Mouse (Mus musculus) heart, embryonic 13.5 days (tissue): ENCODE data around the gene S100a3. TPM values are rescaled to one million over a fixed set of nuclear protein-coding genes. Genes with fewer than 3 reads are reported as not detected.

Experiments used
- ATAC-seq: fragments of 200-750 bp; cut with Nextera tagmentation; 2 replicates; pipeline ENCODE4 v1.8.0; 2017; ENCODE audit warnings: moderate TSS enrichment; ENCODE audit not compliant: insufficient number of reproducible peaks, low FRiP score, low TSS enrichment; ENCODE audit errors: extremely low read depth
- H3K27ac ChIP-seq: fragments of 300-500 bp; sonication (generic); replicated peaks from 2 replicates; pipeline ENCODE4 v1.5.1; 2015; ENCODE audit warnings: moderate library complexity, mild to moderate bottlenecking, inconsistent platforms
- H3K27me3 ChIP-seq: fragments of 300-500 bp; sonication (generic); replicated peaks from 2 replicates; pipeline ENCODE4 v1.6.1; 2015; ENCODE audit warnings: mild to moderate bottlenecking, inconsistent platforms
- H3K36me3 ChIP-seq: fragments of 300-500 bp; sonication (generic); 2 replicates; pipeline ENCODE4 v1.6.1; 2015; ENCODE audit warnings: mild to moderate bottlenecking, inconsistent platforms
- H3K4me1 ChIP-seq: fragments of 300-500 bp; sonication (generic); 2 replicates; pipeline ENCODE4 v1.6.1; 2015; ENCODE audit warnings: inconsistent platforms
- H3K4me2 ChIP-seq: fragments of 300-500 bp; sonication (generic); 2 replicates; pipeline ENCODE4 v1.6.1; 2015; ENCODE audit warnings: inconsistent platforms, mild to moderate bottlenecking, moderate library complexity
- H3K4me3 ChIP-seq: fragments of 300-500 bp; sonication (generic); 2 replicates; pipeline ENCODE4 v1.5.1; 2015; ENCODE audit warnings: moderate library complexity, mild to moderate bottlenecking, inconsistent platforms
- H3K9ac ChIP-seq: fragments of 300-500 bp; sonication (generic); 2 replicates; pipeline ENCODE4 v1.6.1; 2015; ENCODE audit warnings: inconsistent platforms, mild to moderate bottlenecking, moderate library complexity
- H3K9me3 ChIP-seq: fragments of 300-500 bp; sonication (generic); 2 replicates; pipeline ENCODE4 v1.6.1; 2016; ENCODE audit warnings: inconsistent platforms
- WGBS: fragments of 180-500 bp; shearing (Covaris S2); methylation state at CpG from one replicate; pipeline ENCODE4 v1.1.7; 2015; ENCODE audit warnings: mixed read lengths; 5-methylcytosine and 5-hydroxymethylcytosine counted together
- polyA plus RNA-seq: library from polyadenylated mRNA; unstranded; fragments of >200 nt; fragmentation: Nextera tagmentation; extraction: Ambion mirVana; gene quantifications from 2 replicates; pipeline ENCODE4 v1.2.1, GENCODE M21; 2015

Gene S100a3
- polyA plus RNA-seq, 1 experiment from 2014 or later: 0.27 TPM

DNA sequence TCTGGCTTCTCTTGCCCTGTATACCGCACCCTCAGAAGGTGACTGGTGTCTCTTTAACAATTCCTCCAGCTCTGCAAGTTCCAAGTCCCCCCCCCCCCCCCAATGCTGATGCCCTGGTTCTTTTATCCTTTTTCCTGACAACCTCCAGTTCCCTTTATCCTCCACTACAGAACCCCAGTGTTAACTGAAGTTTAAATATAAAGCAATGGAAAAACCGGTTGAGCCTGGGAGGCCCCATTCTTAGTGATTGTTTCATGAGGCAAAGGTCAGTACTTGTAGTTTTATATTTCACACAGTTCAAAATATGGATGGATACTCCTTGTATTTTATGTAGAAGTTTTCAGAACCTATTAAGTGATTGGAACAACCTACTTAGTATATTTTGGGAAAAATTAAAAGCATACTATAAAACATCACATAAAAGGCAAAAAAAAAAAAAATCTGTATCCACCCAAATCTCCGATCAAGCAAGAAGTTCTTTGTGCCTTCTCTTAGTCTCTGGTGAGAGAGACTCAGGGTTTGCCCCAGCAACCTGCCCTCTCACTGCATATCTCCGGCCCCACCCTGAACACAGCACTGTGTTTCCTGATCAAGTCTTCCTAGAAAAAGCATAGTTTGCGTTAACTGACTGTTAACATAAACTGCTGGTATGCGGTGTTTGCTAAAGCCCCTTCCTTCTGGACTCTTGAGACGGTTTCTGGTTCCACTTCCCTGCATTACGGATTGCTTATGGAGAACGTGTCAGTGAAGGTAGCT, 66.1 kb downstream of the S100a3 start:
- Histone ChIP-seq H3K4me2 (no peak overlapping the region), H3K9ac (no peak overlapping the region), H3K27me3 (no peaks in the 10 kb centered on the region), H3K27ac (no peak overlapping the region), H3K36me3 (no peaks in the 10 kb centered on the region), H3K9me3 (no peaks in the 10 kb centered on the region), H3K4me1 (peaks cover 16% of the 10 kb centered on the region), H3K4me3 (no peak overlapping the region)
- ATAC-seq: no peak
- WGBS: 64% methylated on average over 9 of the region's 9 CpGs

DNA sequence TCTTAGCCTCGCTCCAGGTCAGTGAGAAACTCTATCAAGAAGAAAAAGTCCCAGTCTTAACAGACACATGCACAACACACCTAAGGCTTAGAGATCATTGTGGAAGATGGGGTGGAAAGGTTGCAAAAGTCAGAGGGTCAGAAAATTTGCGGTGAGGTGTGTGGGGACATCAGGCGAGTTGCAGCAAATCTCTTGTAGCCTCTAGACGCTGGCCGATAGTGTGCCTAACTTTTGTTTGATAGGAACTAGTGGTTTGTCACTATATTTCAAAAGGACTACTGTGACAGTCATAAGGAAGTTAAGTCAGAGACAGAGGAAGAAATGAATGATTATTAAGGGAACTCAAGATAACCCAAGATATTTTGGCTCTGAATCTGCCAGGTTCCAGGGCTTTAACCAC, 67.0 kb downstream of the S100a3 start:
- no peak for ATAC-seq
- Histone ChIP-seq H3K36me3 (no peaks in the 10 kb centered on the region), H3K27ac (no peak overlapping the region), H3K4me2 (no peak overlapping the region), H3K4me1 (peaks cover 16% of the 10 kb centered on the region), H3K9me3 (no peaks in the 10 kb centered on the region), H3K27me3 (no peaks in the 10 kb centered on the region), H3K4me3 (no peak overlapping the region), H3K9ac (no peak overlapping the region)
- WGBS: 81% methylated on average over 5 of the region's 5 CpGs

DNA sequence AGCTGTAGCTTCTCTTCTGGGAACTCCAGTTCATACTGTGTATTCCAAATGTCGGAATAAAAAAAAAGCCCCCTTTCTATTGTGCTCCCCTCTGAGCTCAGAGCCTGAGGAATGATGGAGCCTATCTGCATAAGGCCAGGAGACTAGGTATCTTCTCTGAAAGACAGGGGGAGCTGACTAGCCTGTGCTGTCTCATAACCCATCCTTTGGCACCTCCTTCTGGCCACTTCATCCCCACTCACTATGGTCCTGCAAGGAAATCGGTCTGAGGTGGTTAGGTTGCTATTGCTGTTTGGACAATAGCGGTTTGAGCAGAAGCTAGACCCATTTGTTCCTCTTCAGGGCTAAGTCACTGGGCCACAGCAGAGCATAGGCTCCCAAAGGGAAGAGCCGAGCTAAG, 67.4 kb downstream of the S100a3 start:
- WGBS: 51% methylated on average over 4 of the region's 4 CpGs
- no peak overlapping the region for H3K9ac ChIP-seq
- no peaks in the 10 kb centered on the region for H3K36me3 ChIP-seq
- ATAC-seq: no peak
- no peak overlapping the region for H3K4me2 ChIP-seq
- H3K27me3 ChIP-seq: no peaks in the 10 kb centered on the region
- H3K4me1 ChIP-seq: peaks cover 14% of the 10 kb centered on the region
- H3K27ac ChIP-seq: no peak overlapping the region
- H3K4me3 ChIP-seq: no peak overlapping the region
- H3K9me3 ChIP-seq: no peaks in the 10 kb centered on the region

DNA sequence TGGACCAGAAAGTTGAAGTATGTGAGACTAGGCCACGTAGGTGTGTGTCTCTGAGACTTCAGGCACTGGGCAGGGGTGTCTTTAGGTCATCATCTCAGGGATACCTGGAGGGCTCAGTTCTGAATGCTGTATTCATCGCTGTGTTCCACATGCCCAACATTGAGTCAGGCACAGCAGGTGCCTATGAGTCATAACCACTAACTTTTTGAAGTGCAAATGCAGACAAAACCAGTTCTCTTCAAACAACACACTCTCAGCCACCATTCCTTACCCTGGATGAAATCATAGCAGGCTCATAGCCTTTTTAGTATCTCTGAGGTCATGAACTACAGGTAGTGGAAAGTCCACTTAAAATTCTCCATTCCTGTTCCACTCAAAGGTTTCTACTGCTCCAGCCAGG, 68.9 kb downstream of the S100a3 start:
- Histone ChIP-seq H3K4me3 (no peak overlapping the region), H3K27me3 (no peaks in the 10 kb centered on the region), H3K4me2 (no peak overlapping the region), H3K4me1 (no peaks in the 10 kb centered on the region), H3K9me3 (no peaks in the 10 kb centered on the region), H3K9ac (no peak overlapping the region), H3K27ac (no peak overlapping the region), H3K36me3 (no peaks in the 10 kb centered on the region)
- 72% methylated on average over 2 of the region's 2 CpGs for WGBS
- no peak for ATAC-seq

DNA sequence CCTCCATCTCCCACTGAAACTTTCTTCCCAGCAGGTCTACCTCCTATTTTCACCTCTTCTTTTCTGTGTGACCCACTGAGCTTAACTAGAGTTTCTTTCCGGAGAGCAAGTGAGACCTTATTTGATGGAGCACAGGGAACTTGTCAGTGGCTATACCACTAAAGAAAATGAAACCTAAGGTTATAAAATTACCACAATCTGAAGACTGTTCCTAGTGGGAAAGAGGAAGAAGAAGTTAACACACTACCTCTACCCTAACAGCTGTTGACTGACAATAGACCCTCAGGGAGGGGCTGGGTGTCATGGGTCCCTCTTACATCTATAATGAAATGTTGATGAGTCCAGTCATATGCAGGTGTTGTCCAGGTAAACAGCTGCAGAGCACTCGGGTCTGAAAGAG, 71.6 kb downstream of the S100a3 start:
- Histone ChIP-seq H3K9me3 (no peaks in the 10 kb centered on the region), H3K36me3 (no peaks in the 10 kb centered on the region), H3K9ac (no peak overlapping the region), H3K27me3 (no peaks in the 10 kb centered on the region; the same call in 1 of the 2 replicates), H3K27ac (no peak overlapping the region), H3K4me1 (no peaks in the 10 kb centered on the region), H3K4me3 (no peak overlapping the region), H3K4me2 (no peak overlapping the region)
- ATAC-seq: no peak
- WGBS: 58% methylated on average over 2 of the region's 2 CpGs

DNA sequence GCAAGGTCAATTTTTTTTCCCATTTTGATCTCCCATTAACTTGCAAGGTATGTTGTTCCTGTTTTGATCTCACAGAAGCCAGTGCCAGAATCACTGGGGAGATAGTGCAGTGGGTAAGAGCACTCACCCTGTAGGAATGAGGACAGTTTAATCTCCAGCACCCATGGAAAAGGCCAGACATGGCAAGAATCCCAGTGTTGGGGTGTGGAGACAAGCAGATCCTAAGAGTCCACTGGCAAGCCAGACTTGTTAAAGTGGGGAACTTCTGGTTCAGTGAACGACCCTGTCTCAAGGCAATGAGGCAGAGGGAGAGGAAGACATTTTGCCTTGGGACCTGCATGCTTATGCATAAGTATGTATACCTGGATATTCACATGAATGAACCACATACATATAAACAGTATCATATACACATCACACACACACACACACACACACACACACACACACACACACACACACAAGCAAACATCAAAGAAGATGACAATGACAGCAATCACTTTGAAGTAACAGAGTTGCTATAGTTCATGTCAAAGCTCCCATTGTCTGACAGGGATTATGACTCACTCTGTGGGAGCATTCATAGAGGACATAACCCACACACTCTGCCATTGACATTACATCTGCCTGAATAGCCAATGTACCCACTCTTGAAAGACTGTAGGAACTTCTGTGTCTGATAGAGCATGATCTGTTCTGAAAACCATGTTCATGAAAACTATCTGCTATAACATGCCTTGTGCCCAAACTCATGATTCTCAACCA, 78.3 kb downstream of the S100a3 start:
- 43% methylated on average over 1 of the region's 1 CpGs for WGBS
- no peaks in the 10 kb centered on the region for H3K4me1 ChIP-seq
- no peak overlapping the region for H3K4me3 ChIP-seq
- no peaks in the 10 kb centered on the region for H3K9me3 ChIP-seq
- H3K27ac ChIP-seq: no peak overlapping the region
- no peaks in the 10 kb centered on the region for H3K36me3 ChIP-seq
- H3K27me3 ChIP-seq: peaks cover 4% of the 10 kb centered on the region; the same call in 1 of the 2 replicates
- no peak for ATAC-seq
- no peak overlapping the region for H3K4me2 ChIP-seq
- no peak overlapping the region for H3K9ac ChIP-seq

DNA sequence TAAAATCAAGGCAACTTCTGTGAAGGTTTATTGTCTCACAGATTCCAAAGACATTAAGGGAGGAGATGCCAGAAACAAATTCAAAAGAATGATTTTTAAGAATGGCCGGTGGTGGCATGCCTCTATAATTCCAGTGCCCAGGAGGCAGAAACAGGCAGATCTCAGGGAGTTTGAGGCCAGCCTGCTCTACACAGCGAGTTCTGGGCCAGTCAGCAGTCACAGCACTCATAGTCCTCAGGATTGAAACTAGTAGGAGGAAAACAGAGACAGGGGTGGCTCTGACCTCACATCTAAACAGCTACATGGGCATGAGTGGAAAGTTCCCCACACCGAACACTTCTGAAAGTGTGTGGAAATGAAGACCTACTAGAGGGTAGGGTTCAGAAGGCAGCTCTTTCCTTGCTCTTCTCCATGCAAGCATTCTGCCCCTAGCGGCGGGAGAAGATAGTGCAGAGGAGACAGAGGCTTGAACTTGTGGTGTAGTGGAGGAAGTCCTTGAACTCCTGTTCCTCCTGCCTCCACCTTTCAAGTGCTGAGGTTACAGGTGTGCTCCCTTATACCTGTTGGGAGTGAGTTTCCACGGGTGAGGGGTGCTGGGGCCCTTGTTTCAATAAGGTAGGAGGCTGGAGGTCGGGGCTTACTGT, 79.3 kb downstream of the S100a3 start:
- Histone ChIP-seq H3K27ac (no peak overlapping the region), H3K9me3 (no peaks in the 10 kb centered on the region), H3K27me3 (peaks cover 4% of the 10 kb centered on the region; the same call in 1 of the 2 replicates), H3K9ac (no peak overlapping the region), H3K36me3 (no peaks in the 10 kb centered on the region), H3K4me2 (no peak overlapping the region), H3K4me3 (no peak overlapping the region), H3K4me1 (no peaks in the 10 kb centered on the region)
- ATAC-seq: no peak
- WGBS: 50% methylated on average over 7 of the region's 7 CpGs

DNA sequence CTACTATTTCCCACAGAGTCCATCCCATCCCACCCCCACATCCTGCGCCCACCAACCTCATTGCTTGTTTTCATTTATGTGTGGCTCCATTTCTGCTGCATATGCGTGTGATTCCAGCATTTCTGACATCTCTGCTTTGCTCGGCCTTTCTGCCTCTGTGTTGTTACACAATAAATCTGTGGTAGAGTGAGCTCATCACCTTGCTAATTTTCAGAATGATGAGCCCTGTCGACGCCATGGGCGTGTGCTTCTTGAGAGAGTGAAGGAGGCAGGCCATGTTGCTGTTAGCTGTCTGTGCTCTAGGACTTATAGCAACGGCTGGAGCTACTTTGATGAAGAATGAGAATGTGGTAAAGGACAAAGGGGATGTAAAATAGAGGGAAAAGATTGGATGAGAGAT, 80.6 kb downstream of the S100a3 start:
- H3K27me3 ChIP-seq: peaks cover 4% of the 10 kb centered on the region; the same call in 1 of the 2 replicates
- WGBS: 65% methylated on average over 7 of the region's 7 CpGs
- no peak overlapping the region for H3K27ac ChIP-seq
- H3K9ac ChIP-seq: no peak overlapping the region
- ATAC-seq: no peak
- no peak overlapping the region for H3K4me3 ChIP-seq
- no peak overlapping the region for H3K4me2 ChIP-seq
- H3K4me1 ChIP-seq: no peaks in the 10 kb centered on the region
- H3K9me3 ChIP-seq: no peaks in the 10 kb centered on the region
- H3K36me3 ChIP-seq: no peaks in the 10 kb centered on the region

DNA sequence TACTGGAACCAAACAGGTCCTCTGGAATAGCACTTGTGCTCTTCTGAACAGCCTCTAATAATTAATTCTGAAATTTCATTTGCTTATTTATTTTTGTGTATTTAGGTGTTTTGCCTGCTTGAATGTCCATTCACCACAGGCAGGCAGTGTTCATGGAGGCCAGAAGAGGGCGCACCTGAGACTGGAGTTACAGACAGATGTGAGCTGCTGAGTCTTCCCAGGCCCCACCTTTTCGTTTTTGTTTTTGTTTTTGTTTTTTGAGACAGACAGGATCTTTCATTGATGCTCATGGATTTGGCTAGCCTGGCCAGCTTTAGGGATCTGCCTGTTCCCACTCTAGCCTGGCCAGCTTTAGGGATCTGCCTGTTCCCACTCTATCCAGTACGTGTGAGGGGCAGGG, 83.8 kb downstream of the S100a3 start:
- Histone ChIP-seq H3K36me3 (no peaks in the 10 kb centered on the region), H3K4me2 (no peak overlapping the region), H3K4me1 (no peaks in the 10 kb centered on the region), H3K4me3 (no peak overlapping the region), H3K27me3 (no peaks in the 10 kb centered on the region), H3K27ac (no peak overlapping the region), H3K9ac (no peak overlapping the region), H3K9me3 (no peaks in the 10 kb centered on the region)
- WGBS: 45% methylated on average over 3 of the region's 3 CpGs
- ATAC-seq: no peak

DNA sequence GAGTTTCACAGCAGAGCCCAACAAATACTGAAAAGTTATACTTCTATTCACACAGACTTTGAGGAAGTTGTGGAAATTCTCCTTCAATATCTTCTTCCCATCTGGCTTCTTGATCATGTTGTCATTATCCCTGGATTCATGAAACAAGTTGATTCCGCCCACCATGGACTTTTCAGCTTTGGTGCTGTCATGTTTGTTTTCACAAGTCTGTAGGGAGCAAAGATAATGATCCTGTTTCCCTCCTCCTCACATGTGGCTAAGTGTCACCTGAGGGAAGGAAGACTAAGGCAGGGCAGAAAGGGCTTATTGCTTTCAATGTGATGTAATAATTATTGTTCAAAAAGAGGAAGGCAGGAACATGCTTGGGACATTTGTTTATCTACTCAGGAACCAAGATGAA, 86.9 kb downstream of the S100a3 start:
- 63% methylated on average over 1 of the region's 1 CpGs for WGBS
- no peak overlapping the region for H3K9ac ChIP-seq
- H3K4me2 ChIP-seq: no peak overlapping the region
- no peak overlapping the region for H3K4me3 ChIP-seq
- no peaks in the 10 kb centered on the region; the same call in 1 of the 2 replicates for H3K27me3 ChIP-seq
- H3K9me3 ChIP-seq: no peaks in the 10 kb centered on the region
- no peak for ATAC-seq
- H3K36me3 ChIP-seq: no peaks in the 10 kb centered on the region
- no peaks in the 10 kb centered on the region for H3K4me1 ChIP-seq
- H3K27ac ChIP-seq: no peak overlapping the region

DNA sequence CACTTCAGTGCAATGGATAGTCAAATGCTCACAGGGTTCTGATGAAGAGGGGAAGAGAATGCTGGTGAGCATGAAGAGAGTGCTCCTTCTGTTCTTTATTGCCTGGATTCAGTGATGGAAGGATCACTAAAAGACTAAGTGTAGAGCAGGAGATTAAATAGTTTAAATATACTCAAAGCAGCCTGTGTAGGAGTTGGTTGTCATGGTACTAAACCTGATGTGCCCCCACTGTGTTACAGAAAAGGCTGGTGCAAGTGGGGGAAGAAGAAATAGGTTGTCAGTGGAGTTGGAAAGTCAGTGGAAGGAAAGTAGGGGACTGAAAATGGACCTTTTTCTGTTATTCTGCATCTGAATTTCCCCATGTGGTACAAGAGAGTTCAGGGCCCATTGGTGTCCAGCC, 88.6 kb downstream of the S100a3 start:
- no peak for ATAC-seq
- Histone ChIP-seq H3K4me3 (no peak overlapping the region), H3K27ac (no peak overlapping the region), H3K36me3 (no peaks in the 10 kb centered on the region), H3K27me3 (peaks cover 6% of the 10 kb centered on the region), H3K9me3 (no peaks in the 10 kb centered on the region), H3K9ac (no peak overlapping the region), H3K4me2 (no peak overlapping the region), H3K4me1 (no peaks in the 10 kb centered on the region)
